Mouse (Mus musculus) frontal cortex, postnatal 25 days (tissue): Measurements from ENCODE around the gene Lnx1.

ENCODE experiments used
- DNase-seq, 2 experiments: peaks; one replicate each; pipeline ENCODE4 v3.0.0; 2022; ENCODE audit warnings: low spot score in 2 of 2

Lnx1 gene

DNA sequence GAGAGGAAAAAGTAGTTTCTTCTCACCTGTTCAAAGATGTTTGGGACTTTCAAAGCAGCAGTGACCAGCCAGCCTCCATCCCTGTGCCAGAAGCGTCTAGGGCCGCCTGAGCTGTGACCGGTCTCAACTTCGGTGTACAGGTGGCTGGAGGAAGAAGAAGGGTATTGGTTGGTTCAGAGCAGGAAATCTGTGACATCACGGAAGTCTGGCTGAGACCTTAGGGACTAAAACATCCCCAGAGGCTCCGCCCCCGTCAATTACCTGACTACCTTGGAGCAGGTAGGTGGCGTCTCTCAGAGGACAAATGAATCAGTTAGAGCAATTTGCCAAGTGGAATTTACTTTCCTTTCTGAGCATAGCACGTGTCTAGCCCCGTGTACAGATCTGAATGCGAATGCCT, at the start of gene Lnx1:
Gene Lnx1 (minus strand): TSS at position 147 of the 400 bp plus-strand sequence.
- DNase-seq = no peak

DNA sequence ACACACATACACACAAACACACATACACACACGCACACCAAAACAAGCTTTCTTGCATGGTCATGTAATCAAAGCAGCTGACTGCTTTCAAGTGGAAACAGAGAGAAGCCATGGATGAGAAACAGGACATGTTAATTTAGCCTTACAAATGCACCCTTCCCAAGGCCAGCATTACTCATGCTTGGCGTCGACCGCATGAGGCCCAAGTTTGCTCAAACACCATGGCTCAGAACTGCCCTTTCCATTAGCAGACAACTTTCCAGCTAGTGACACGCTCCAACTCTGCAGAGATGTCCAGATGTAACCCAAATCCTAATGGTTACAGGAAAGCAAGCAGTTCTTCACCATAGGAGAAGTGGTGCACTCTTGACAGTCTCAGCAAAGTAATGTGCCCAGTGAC, 47.8 kb upstream of the Lnx1 start:
- no peak for DNase-seq

- no peak for DNase-seq
Measured at GRCm38 (mm10) chr5:74747476-74747875, 44.8 kb upstream of the Lnx1 start.

GRCm38 (mm10) chr5:74740951-74741350, 38.2 kb upstream of the Lnx1 start:
- DNase-seq = no peak

- no peak for DNase-seq
Measured at GRCm38 (mm10) chr5:74739435-74739834, 36.7 kb upstream of the Lnx1 start.

DNA sequence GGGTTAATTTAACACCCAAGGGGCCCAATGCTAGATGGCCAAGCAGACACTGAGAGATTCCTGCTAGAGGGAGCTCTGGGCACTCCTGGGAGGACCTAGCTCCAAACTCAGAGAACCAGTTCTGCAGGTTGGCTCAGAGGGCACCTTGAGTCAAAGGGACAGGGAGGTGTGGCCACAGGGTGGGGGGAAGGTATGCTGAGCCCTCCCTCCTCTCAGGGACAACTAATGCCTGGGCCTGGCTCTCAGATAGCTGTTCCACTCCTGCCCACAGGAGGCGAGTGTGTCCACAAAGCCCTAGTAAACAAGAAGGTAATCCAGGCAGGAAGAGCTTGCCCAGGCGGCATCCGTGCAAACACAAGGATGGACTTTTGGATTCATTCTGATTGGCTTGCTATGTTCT, 35.6 kb upstream of the Lnx1 start:
- DNase-seq = no peak

GRCm38 (mm10) chr5:74733885-74734558, 31.3 kb upstream of the Lnx1 start:
- no peak for DNase-seq

GRCm38 (mm10) chr5:74732613-74733012, 29.9 kb upstream of the Lnx1 start:
- DNase-seq = no peak

GRCm38 (mm10) chr5:74730601-74731000, 27.9 kb upstream of the Lnx1 start:
- no peak for DNase-seq

- DNase-seq = no peak
Measured at GRCm38 (mm10) chr5:74729567-74729966, 26.9 kb upstream of the Lnx1 start.

GRCm38 (mm10) chr5:74728186-74728585, 25.5 kb upstream of the Lnx1 start:
- no peak for DNase-seq

GRCm38 (mm10) chr5:74727319-74727718, 24.6 kb upstream of the Lnx1 start:
- DNase-seq = no peak

DNA sequence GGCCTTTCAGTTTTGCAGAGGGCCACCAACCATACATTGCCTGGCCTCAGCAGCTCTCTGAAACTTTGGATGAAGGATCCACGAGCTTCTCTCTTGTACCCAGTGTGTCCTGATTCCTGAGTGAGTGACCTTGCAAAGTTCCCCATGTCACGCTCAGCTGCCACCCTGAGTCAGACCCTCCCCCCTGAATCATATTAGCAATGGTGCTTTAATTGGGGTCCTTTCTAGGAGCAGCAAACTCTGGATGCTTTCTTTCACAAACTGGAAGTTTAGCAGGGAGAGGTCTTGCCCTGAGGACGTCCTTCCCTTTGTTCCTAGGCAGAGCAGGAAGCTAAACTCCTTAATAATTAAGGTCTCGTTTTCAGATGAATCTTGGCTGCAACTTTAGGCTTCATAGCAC, 22.8 kb upstream of the Lnx1 start:
- no peak for DNase-seq

DNA sequence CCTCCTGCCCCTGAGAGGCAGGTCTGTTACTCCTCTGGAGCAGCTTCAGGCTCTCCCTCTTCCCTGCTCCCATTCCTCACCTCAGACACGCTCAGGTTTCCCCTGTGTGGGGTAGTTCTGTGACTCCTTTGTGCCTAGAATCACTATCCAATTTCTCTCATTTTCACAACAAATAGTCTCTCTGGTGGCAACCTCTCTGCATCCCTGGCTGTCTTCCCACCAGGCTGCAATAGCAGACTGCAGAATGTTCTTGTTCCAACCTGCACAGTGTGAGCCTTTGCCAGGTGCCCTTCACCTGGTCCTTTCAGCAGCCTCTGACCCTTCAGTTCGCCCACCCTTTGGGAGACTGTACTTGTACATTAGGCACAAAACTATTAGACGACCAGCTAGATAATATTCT, 19.1 kb upstream of the Lnx1 start:
- DNase-seq = no peak

GRCm38 (mm10) chr5:74720661-74721060, 17.9 kb upstream of the Lnx1 start:
- no peak for DNase-seq

DNA sequence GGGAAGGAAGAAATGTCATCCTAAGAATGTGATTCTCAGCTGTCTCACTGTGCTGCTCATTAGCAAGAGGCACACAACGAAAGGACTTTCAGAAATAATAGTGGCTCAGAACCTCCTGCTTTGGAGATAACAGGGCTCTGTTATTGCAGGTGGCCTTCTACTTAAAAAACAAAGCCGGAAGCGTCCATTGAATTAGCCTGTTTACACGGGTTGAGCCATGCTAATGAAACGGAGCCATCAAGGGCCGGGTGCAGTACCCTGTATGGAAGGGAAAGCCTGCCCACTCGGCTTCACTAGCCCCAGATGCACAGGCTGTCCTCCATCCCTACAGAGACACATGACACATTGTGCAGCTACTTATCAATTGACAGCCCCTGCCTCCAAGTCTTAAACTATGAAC, 13.5 kb upstream of the Lnx1 start:
- DNase-seq = no peak

DNA sequence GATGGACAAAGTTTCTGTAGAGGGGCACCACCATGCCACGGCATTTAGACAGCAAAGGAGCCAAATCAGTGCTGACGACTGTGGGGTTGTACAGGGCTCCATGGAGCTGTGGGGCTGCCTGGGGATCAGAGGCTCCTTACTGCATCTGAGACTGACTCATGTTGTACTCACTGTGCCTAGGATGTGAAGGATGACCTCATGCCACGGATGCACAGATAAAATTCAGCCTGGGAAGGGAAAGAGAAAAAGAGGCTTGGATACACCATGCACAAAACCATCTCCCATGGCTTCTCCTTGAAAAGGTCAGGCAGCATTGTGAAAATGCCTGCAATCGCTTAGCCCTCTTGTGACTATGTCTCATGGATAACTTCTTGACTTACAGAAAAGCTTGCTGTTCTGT, 10.1 kb upstream of the Lnx1 start:
- no peak for DNase-seq

- no peak for DNase-seq
Measured at GRCm38 (mm10) chr5:74711988-74712387, 9.3 kb upstream of the Lnx1 start.

- no peak for DNase-seq
Measured at GRCm38 (mm10) chr5:74711056-74711455, 8.3 kb upstream of the Lnx1 start.

- DNase-seq = no peak
Measured at GRCm38 (mm10) chr5:74710181-74710580, 7.5 kb upstream of the Lnx1 start.

DNA sequence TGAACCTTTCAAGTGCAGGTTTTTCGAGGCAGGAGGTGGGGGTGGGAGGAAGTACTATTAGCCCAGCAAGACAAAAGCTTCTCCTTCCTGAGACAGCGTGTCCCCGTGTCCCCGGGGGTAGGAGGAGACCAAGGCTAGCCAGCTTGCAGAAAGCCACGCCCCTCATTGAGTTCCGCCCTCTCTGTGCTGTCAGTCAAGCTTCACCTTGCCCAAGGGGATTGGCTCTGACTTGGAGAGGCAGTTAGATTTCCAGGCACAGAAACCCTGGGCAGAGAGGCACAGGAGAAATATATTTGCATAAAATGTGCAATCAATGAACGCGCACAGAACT, 1.7 kb upstream of the Lnx1 start:
- no peak for DNase-seq

GRCm38 (mm10) chr5:74703741-74704459, 1.2 kb upstream of the Lnx1 start:
- DNase-seq = no peak

DNA sequence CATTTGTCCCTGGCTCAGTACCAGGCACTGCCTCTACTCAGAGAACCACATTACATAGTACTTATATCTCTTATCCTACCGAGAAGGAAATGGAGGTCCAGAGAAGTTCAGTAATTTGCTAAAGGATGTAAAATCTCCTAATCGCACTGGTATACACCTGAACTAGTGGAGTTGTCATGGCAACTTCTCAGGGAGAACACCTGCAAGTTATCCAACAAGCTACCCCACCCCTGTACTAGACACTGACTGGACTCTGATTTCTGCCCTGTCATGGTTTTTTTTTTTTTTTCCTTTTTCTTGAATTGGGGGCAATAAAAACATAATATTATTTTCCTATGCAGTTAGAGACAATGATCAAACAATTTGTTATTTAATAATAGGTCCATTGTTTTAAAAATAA, 1.8 kb downstream of the Lnx1 start:
- no peak for DNase-seq

DNA sequence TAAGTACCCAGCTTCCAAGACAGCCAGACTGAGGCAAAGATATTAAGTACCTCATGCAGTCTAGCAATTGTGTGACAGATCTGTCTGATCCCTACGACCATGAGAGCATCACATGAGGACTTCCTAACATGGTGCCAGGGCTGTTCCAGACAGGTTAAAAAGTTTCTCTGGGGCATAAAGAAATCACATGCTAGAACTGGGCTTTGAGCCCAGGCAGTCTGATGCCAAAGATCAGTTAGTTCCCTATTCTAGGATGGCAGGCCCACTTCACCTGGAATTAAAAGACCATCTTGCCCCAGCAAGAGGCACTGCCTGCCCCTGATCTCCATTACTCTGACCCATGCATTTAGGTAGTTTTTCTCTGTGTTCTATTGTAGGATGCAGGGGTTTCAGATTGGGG, 3.0 kb downstream of the Lnx1 start:
- DNase-seq = no peak
